Mouse (Mus musculus): Measurements from ENCODE around the gene St3gal6. TPM values are rescaled to one million over a fixed set of nuclear protein-coding genes. Genes with fewer than 3 reads are reported as not detected.
A peak's percentile ranks its signal among the peaks of the same experiment; 100 is the strongest.

The St3gal6 gene
- polyA plus RNA-seq, 1 experiment from 2014 or later, result 8.7 TPM

- no peak overlapping the region for H3K27ac ChIP-seq
- H3K27me3 ChIP-seq (ENCODE audit: insufficient read depth, poor library complexity, severe bottlenecking), result peaks cover 16% of the 10 kb centered on the region; the same call in 1 of the 2 replicates
- no peaks in the 10 kb centered on the region for H3K36me3 ChIP-seq
- peaks cover 31% of the 10 kb centered on the region for H3K4me1 ChIP-seq (replicated peaks)
- no peaks in the 10 kb centered on the region for H3K9me3 ChIP-seq
- no peak overlapping the region for H3K4me3 ChIP-seq
- 92% methylated on average over 7 of the region's 7 CpGs for WGBS
- no peak for DNase-seq (ENCODE audit: low spot score)
Observed at GRCm38 (mm10) chr16:58516960-58517798, 6.9 kb downstream of the St3gal6 start.

DNA sequence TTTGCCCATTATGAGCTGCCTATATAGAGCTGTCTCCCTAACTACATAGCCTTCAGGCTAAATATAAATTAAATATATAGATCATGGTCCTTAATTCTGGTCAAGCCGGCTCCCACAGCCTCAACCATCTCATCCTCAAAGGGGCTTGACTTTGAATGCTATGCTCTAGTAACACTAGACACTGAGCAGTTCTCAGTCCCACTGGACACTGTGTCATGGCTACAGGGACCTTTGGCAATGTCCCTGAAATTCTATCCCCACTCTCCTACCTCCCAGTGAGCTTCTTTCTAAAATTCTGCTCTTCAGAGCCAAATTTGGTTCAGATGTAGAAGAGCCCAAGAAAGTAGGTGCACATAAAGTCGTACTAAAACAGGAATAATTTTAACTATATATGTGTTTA lies 7.9 kb downstream of the St3gal6 start:
- no peak overlapping the region for H3K27ac ChIP-seq
- H3K27me3 ChIP-seq (ENCODE audit: insufficient read depth, poor library complexity, severe bottlenecking), result peaks cover 7% of the 10 kb centered on the region; the same call in 1 of the 2 replicates
- DNase-seq (ENCODE audit: low spot score), result no peak
- H3K4me3 ChIP-seq, result no peak overlapping the region
- no peaks in the 10 kb centered on the region for H3K36me3 ChIP-seq
- H3K9me3 ChIP-seq, result no peaks in the 10 kb centered on the region
- peaks cover 30% of the 10 kb centered on the region for H3K4me1 ChIP-seq (replicated peaks)
- WGBS, result 82% methylated on average over 2 of the region's 2 CpGs

DNA sequence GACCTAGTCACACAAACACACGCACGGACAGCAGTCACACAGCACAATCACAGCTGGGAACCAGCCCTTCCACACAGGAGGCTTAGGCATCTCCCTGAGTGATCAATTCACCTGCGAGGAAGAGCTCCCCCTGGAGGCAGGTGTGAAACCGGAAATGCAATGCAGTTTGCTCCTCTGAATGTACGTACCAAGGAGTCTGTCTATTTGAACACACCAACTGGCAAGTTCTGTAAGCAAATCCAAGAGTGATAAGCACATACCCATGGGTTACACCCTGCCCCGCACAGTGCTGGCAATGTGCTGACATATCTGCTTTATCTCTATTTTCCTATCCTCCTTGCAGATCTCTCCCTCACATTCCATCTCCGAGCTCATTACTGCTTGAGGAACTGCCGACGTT lies 9.5 kb downstream of the St3gal6 start:
- Histone ChIP-seq H3K9me3 (no peaks in the 10 kb centered on the region), H3K36me3 (no peaks in the 10 kb centered on the region), H3K4me3 (no peak overlapping the region), H3K27ac (no peak overlapping the region), H3K27me3 (ENCODE audit: insufficient read depth, poor library complexity, severe bottlenecking) (no peaks in the 10 kb centered on the region), H3K4me1 (replicated peaks) (peaks cover 32% of the 10 kb centered on the region)
- DNase-seq (ENCODE audit: low spot score), result no peak
- 89% methylated on average over 9 of the region's 9 CpGs for WGBS

DNA sequence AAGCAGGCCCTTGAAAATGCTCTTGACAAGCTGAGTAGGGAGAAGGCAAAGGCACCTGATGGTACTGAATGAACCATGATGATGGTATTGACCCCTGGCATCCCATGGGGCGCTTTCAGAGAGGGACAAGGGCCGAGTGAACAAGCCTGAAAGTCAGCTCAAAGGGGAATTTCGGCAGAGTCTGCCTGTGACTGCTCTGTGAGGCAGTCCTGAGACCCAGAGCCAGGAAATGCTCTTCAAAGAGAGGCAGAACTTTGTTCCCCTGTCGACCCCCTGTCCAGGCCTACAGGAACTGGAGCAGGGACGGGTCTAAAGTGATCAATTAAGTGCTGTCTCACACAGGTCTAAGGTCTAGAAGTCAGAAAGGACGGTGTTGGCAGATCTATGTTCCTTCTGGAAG lies 10.3 kb downstream of the St3gal6 start:
- no peaks in the 10 kb centered on the region for H3K9me3 ChIP-seq
- peaks cover 28% of the 10 kb centered on the region for H3K4me1 ChIP-seq (replicated peaks)
- H3K27ac ChIP-seq, result peak overlapping the region; percentile 66; the same call in 1 of the 2 replicates
- WGBS, result 33% methylated on average over 6 of the region's 6 CpGs
- H3K4me3 ChIP-seq, result no peak overlapping the region
- DNase-seq (ENCODE audit: low spot score), result no peak
- H3K27me3 ChIP-seq (ENCODE audit: insufficient read depth, poor library complexity, severe bottlenecking), result no peaks in the 10 kb centered on the region
- H3K36me3 ChIP-seq, result no peaks in the 10 kb centered on the region

- DNase-seq (ENCODE audit: low spot score), result no peak
- Histone ChIP-seq H3K36me3 (no peaks in the 10 kb centered on the region), H3K27ac (peak overlapping the region; percentile 40; the same call in 1 of the 2 replicates), H3K27me3 (ENCODE audit: insufficient read depth, poor library complexity, severe bottlenecking) (no peaks in the 10 kb centered on the region), H3K9me3 (no peaks in the 10 kb centered on the region), H3K4me3 (no peak overlapping the region), H3K4me1 (replicated peaks) (peaks cover 30% of the 10 kb centered on the region)
- WGBS, result 21% methylated on average over 3 of the region's 3 CpGs
Observed at GRCm38 (mm10) chr16:58512887-58513286, 11.2 kb downstream of the St3gal6 start.

- Histone ChIP-seq H3K27me3 (ENCODE audit: insufficient read depth, poor library complexity, severe bottlenecking) (no peaks in the 10 kb centered on the region), H3K27ac (peak overlapping the region; percentile 40; the same call in 1 of the 2 replicates), H3K4me3 (no peak overlapping the region), H3K4me1 (replicated peaks) (peaks cover 33% of the 10 kb centered on the region), H3K9me3 (no peaks in the 10 kb centered on the region), H3K36me3 (no peaks in the 10 kb centered on the region)
- no peak for DNase-seq (ENCODE audit: low spot score)
- WGBS, result 53% methylated on average over 9 of the region's 9 CpGs
Observed at GRCm38 (mm10) chr16:58512181-58512761, 11.8 kb downstream of the St3gal6 start.

- no peak overlapping the region for H3K4me3 ChIP-seq
- H3K9me3 ChIP-seq, result no peaks in the 10 kb centered on the region
- peaks cover 21% of the 10 kb centered on the region for H3K4me1 ChIP-seq (replicated peaks)
- H3K27me3 ChIP-seq (ENCODE audit: insufficient read depth, poor library complexity, severe bottlenecking), result no peaks in the 10 kb centered on the region
- DNase-seq (ENCODE audit: low spot score), result no peak
- H3K27ac ChIP-seq, result no peak overlapping the region
- H3K36me3 ChIP-seq, result no peaks in the 10 kb centered on the region
Observed at GRCm38 (mm10) chr16:58504945-58505344, 19.1 kb downstream of the St3gal6 start.

GRCm38 (mm10) chr16:58502566-58502965 lies 21.5 kb downstream of the St3gal6 start:
- Histone ChIP-seq H3K27ac (0 out of 2 replicates have a peak overlapping the region, but pooled peaks have one; percentile 46), H3K9me3 (no peaks in the 10 kb centered on the region)
- 81% methylated on average over 6 of the region's 6 CpGs for WGBS

DNA sequence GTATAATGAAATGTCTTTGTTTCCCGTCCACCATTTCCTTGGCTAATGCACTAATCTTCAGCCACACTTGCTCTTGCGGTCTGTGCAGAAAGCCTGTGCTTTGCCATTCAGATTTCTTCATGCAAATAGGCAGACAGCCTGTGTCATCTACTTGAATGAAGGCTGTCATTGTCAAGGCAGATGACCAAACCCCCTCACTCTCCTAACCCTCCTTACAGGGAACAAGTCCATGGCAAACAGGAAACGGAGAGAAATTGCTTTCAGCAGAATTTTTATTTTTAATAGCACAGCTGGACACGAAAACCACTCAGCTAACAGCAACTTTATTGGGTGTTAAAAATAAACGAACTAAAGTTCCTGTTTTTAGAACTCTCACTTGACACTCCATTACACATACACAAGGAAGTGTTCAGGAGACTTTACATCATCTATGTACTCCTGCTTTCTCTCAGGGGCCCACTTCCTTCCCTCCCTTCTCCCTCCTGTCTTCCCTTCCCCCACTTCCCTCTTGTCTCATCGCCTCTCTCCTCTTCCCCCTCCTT lies 22.2 kb downstream of the St3gal6 start:
- no peaks in the 10 kb centered on the region for H3K9me3 ChIP-seq
- peak overlapping the region; percentile 46 for H3K27ac ChIP-seq
- no peak for DNase-seq (ENCODE audit: low spot score)
- no peaks in the 10 kb centered on the region for H3K27me3 ChIP-seq (ENCODE audit: insufficient read depth, poor library complexity, severe bottlenecking)
- peaks cover 30% of the 10 kb centered on the region for H3K4me1 ChIP-seq (replicated peaks)
- H3K36me3 ChIP-seq, result no peaks in the 10 kb centered on the region
- H3K4me3 ChIP-seq, result no peak overlapping the region
- 58% methylated on average over 6 of the region's 6 CpGs for WGBS

More at GRCm38 (mm10) chr16:58502566-58502965, 21.5 kb downstream of the St3gal6 start:
- no peaks in the 10 kb centered on the region for H3K27me3 ChIP-seq (ENCODE audit: insufficient read depth, poor library complexity, severe bottlenecking)
- H3K36me3 ChIP-seq, result no peaks in the 10 kb centered on the region
- H3K4me1 ChIP-seq (replicated peaks), result peaks cover 31% of the 10 kb centered on the region
- no peak for DNase-seq (ENCODE audit: low spot score)
- no peak overlapping the region for H3K4me3 ChIP-seq

GRCm38 (mm10) chr16:58499650-58500049 lies 24.4 kb downstream of the St3gal6 start:
- H3K36me3 ChIP-seq, result no peaks in the 10 kb centered on the region
- DNase-seq (ENCODE audit: low spot score), result no peak
- peaks cover 30% of the 10 kb centered on the region for H3K4me1 ChIP-seq (replicated peaks)
- H3K27me3 ChIP-seq (ENCODE audit: insufficient read depth, poor library complexity, severe bottlenecking), result no peaks in the 10 kb centered on the region
- no peaks in the 10 kb centered on the region for H3K9me3 ChIP-seq
- peak overlapping the region; percentile 64 for H3K27ac ChIP-seq
- 82% methylated on average over 5 of the region's 5 CpGs for WGBS
- no peak overlapping the region for H3K4me3 ChIP-seq

DNA sequence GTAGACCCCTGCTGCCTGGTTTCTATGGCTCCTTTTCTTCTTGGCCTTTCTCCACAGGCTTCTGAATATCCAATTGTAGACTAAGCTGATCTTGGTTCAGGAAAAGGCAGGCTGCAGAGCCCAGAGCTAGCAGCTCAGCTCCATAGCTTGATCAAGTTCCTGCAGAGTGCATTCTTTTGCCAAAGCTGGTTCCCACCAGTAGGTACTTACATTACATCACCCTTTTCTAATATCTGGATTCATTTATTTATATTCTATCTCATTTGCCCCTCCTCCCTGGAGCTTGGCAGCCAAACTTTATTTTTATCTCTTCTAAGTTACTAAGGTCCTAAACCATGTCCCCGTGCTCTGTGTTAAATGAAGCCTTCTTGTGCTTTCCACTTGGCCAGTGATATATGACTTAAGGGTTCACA lies 24.9 kb downstream of the St3gal6 start:
- no peaks in the 10 kb centered on the region for H3K9me3 ChIP-seq
- H3K4me1 ChIP-seq (replicated peaks), result peaks cover 30% of the 10 kb centered on the region
- no peak overlapping the region for H3K4me3 ChIP-seq
- H3K36me3 ChIP-seq, result no peaks in the 10 kb centered on the region
- peak overlapping the region; percentile 64 for H3K27ac ChIP-seq
- no peak for DNase-seq (ENCODE audit: low spot score)
- H3K27me3 ChIP-seq (ENCODE audit: insufficient read depth, poor library complexity, severe bottlenecking), result no peaks in the 10 kb centered on the region
- 56% methylated on average over 1 of the region's 1 CpGs for WGBS

GRCm38 (mm10) chr16:58497886-58498713 lies 25.9 kb downstream of the St3gal6 start:
- Histone ChIP-seq H3K4me3 (no peak overlapping the region), H3K9me3 (no peaks in the 10 kb centered on the region), H3K4me1 (replicated peaks) (peaks cover 30% of the 10 kb centered on the region), H3K27ac (0 out of 2 replicates have a peak overlapping the region, but pooled peaks have one; percentile 41), H3K36me3 (no peaks in the 10 kb centered on the region), H3K27me3 (ENCODE audit: insufficient read depth, poor library complexity, severe bottlenecking) (no peaks in the 10 kb centered on the region)
- no peak for DNase-seq (ENCODE audit: low spot score)
- WGBS, result 79% methylated on average over 9 of the region's 9 CpGs

Data from hindbrain, embryonic 10.5 days (tissue).